Mouse (Mus musculus) lung, postnatal 0 days (tissue): ENCODE results near the gene Tfe3. TPM values are rescaled to one million over a fixed set of nuclear protein-coding genes. Genes with fewer than 3 reads are reported as not detected.
"Not testable (repeated sequence)": the region's sequence is repeated elsewhere in the genome, so short reads cannot be mapped to it uniquely, and the experiment has no call there.

Experiments used
- ATAC-seq: fragments of 200-750 bp; cut with Nextera tagmentation; 2 replicates; pipeline ENCODE4 v1.8.0; 2017; ENCODE audit warnings: moderate library complexity
- DNase-seq: peaks from one replicate; pipeline ENCODE4 v3.0.0-alpha.2; 2016; ENCODE audit warnings: low spot score
- H3K27ac ChIP-seq: fragments of 300-500 bp; sonication (generic); 2 replicates; pipeline ENCODE4 v1.5.1; 2014; ENCODE audit warnings: antibody characterized with exemption, mild to moderate bottlenecking, low read length, mixed read lengths
- H3K27me3 ChIP-seq: fragments of 300-500 bp; sonication (generic); replicated peaks from 2 replicates; pipeline ENCODE4 v1.6.1; 2014; ENCODE audit warnings: low read length, mixed read lengths; ENCODE audit not compliant: insufficient read depth
- H3K36me3 ChIP-seq: fragments of 300-500 bp; sonication (generic); 2 replicates; pipeline ENCODE4 v1.6.1; 2014; ENCODE audit warnings: low read length, mixed read lengths; ENCODE audit not compliant: insufficient read depth
- H3K4me1 ChIP-seq: fragments of 300-500 bp; sonication (generic); 2 replicates; pipeline ENCODE4 v1.6.1; 2014; ENCODE audit warnings: antibody characterized with exemption, low read depth, low read length, mixed read lengths; ENCODE audit not compliant: insufficient read depth
- H3K4me2 ChIP-seq: fragments of 300-500 bp; sonication (generic); replicated peaks from 2 replicates; pipeline ENCODE4 v1.6.1; 2014; ENCODE audit warnings: low read depth, mild to moderate bottlenecking, low read length, moderate library complexity, mixed read lengths
- H3K4me3 ChIP-seq: fragments of 300-500 bp; sonication (generic); 2 replicates; pipeline ENCODE4 v1.5.1; 2014; ENCODE audit warnings: low read depth, low read length
- H3K9ac ChIP-seq: fragments of 300-500 bp; sonication (generic); replicated peaks from 2 replicates; pipeline ENCODE4 v1.6.1; 2014; ENCODE audit warnings: low read depth, mild to moderate bottlenecking
- H3K9me3 ChIP-seq: fragments of 300-500 bp; sonication (generic); 2 replicates; pipeline ENCODE4 v1.6.1; 2016; ENCODE audit warnings: low read length, mixed read lengths
- CTCF ChIP-seq: IDR thresholded peaks from 2 replicates; pipeline ENCODE4 v1.5.1; 2016; ENCODE audit warnings: antibody characterized with exemption, mild to moderate bottlenecking
- EP300 ChIP-seq: IDR thresholded peaks from 2 replicates; pipeline ENCODE4 v1.6.1; 2016; ENCODE audit warnings: antibody characterized with exemption, mild to moderate bottlenecking, control low read depth
- WGBS: fragments of 180-500 bp; shearing (Covaris S2); extraction: QIAGEN DNeasy Blood & Tissue Kit; methylation state at CpG from one replicate; pipeline ENCODE4 v1.1.7; 2014; 5-methylcytosine and 5-hydroxymethylcytosine counted together
- microRNA counts: library from miRNA; unstranded; fragments of <30 nt; microRNA quantifications from one replicate; lab custom pipeline; 2015
- microRNA-seq: library from miRNA; unstranded; fragments of <30 nt; microRNA quantifications from one replicate; pipeline ENCODE4, GENCODE M21; 2016
- polyA plus RNA-seq: library from polyadenylated mRNA; unstranded; fragments of >200 nt; fragmentation: Nextera tagmentation; extraction: Ambion mirVana; gene quantifications from 2 replicates; pipeline ENCODE4 v1.2.1, GENCODE M21; 2015

Gene Tfe3
- polyA plus RNA-seq, 1 experiment from 2014 or later = 22.0 TPM

DNA sequence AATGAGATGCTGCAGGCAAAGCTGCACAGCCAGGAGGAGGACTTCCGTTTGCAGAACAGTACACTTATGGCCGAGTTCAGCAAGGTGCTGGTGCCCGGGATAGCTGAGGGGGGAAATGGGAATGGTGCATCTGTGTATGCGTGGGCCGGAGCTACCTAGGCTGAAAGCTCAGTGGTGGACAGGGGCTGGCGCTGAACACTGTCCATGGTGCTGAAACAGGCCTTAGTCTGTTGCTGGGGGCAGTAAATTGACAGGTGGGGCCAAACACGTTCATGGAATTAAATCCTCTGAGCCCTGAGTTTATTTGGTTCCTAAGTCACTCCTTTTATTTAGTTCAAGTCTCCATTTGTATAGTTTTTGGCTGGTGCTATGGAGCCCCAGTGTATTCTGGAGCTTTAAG is 32.7 kb downstream of the Tfe3 start:
- Histone ChIP-seq H3K9me3 (no peaks in the 10 kb centered on the region), H3K27ac (no peak overlapping the region), H3K36me3 (no peaks in the 10 kb centered on the region), H3K4me2 (no peak overlapping the region), H3K27me3 (no peaks in the 10 kb centered on the region), H3K4me3 (no peak overlapping the region), H3K4me1 (no peaks in the 10 kb centered on the region; the same call in 1 of the 2 replicates), H3K9ac (no peak overlapping the region)
- TF ChIP-seq EP300 (no peak), CTCF (no peak)
- ATAC-seq (no peak), DNase-seq (no peak)
- 31% methylated on average over 7 of the region's 7 CpGs for WGBS

DNA sequence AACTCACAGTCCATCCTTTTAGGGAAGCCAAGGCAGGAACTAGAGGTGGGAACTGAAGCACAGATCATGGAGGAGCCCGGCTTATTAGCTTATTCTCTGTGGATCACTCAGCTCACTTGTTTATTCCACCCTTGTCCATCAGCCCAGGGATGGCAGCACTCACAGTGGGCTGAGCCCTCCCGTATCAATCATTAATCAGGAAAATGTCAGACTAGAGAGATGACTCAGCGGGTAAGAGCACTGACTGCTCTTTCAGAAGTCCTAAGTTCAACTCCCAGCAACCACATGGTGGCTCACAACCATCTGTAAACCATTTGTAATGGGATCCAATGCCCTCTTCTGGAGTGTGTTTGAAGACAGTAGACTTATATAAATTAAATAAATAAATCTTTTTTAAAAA is 35.0 kb downstream of the Tfe3 start:
- no peak overlapping the region for H3K4me3 ChIP-seq
- 73% methylated on average over 3 of the region's 3 CpGs for WGBS
- H3K27me3 ChIP-seq = no peaks in the 10 kb centered on the region
- H3K36me3 ChIP-seq = no peaks in the 10 kb centered on the region
- DNase-seq = no peak
- no peaks in the 10 kb centered on the region for H3K4me1 ChIP-seq
- no peak overlapping the region for H3K4me2 ChIP-seq
- no peak for ATAC-seq
- no peak overlapping the region for H3K27ac ChIP-seq
- TF ChIP-seq CTCF = no peak
- no peak for TF ChIP-seq EP300
- no peak overlapping the region for H3K9ac ChIP-seq
- H3K9me3 ChIP-seq = no peaks in the 10 kb centered on the region

DNA sequence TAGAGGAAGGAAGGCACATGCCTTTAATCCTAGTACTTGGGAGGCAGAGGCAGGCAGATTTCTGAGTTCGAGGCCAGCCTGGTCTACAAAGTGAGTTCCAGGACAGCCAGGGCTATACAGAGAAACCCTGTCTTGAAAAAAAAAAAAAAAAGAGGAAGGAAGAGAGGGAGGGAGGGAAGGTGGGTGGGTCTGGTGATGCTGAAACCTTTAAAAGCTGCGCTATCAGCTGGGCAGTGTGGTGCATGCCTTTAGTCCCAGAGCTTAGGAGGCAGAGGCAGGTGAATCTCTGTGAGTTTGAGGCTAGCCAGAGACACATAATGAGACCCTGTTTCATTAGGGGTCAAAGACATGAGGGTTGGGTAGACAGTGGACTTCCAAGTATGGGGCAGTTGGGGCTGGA is 39.8 kb downstream of the Tfe3 start:
- H3K9ac ChIP-seq, H3K27me3 ChIP-seq, H3K36me3 ChIP-seq, H3K4me3 ChIP-seq, H3K27ac ChIP-seq, H3K9me3 ChIP-seq, H3K4me2 ChIP-seq, ATAC-seq, H3K4me1 ChIP-seq, DNase-seq: not testable (repeated sequence)
- WGBS = 88% methylated on average over 2 of the region's 2 CpGs

DNA sequence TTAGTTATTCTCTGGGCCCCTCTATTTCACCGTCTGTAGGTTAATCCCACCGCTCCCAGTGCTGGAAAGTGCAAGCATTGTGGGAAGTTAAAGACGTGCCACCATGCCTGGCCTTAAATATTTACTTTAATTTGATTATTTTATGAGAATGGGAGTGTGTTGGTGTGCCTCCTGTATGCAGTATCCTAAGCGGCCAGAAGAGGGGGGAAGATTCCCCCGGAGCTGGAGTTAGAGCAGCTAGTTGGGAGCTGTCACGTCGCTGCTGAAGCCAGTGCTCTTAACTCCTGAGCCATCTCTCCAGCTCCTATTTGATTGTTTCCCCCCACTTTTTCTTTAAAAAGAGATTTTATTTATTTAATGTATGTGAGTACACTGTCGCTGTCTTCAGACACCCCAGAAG is 52.7 kb downstream of the Tfe3 start:
- not testable (repeated sequence) for H3K9me3 ChIP-seq, H3K9ac ChIP-seq, H3K27ac ChIP-seq, H3K27me3 ChIP-seq, H3K4me3 ChIP-seq, H3K36me3 ChIP-seq, H3K4me2 ChIP-seq, H3K4me1 ChIP-seq, ATAC-seq
- peak; percentile 55 for TF ChIP-seq CTCF
- peak; percentile 10 for DNase-seq
- 55% methylated on average over 8 of the region's 8 CpGs for WGBS

DNA sequence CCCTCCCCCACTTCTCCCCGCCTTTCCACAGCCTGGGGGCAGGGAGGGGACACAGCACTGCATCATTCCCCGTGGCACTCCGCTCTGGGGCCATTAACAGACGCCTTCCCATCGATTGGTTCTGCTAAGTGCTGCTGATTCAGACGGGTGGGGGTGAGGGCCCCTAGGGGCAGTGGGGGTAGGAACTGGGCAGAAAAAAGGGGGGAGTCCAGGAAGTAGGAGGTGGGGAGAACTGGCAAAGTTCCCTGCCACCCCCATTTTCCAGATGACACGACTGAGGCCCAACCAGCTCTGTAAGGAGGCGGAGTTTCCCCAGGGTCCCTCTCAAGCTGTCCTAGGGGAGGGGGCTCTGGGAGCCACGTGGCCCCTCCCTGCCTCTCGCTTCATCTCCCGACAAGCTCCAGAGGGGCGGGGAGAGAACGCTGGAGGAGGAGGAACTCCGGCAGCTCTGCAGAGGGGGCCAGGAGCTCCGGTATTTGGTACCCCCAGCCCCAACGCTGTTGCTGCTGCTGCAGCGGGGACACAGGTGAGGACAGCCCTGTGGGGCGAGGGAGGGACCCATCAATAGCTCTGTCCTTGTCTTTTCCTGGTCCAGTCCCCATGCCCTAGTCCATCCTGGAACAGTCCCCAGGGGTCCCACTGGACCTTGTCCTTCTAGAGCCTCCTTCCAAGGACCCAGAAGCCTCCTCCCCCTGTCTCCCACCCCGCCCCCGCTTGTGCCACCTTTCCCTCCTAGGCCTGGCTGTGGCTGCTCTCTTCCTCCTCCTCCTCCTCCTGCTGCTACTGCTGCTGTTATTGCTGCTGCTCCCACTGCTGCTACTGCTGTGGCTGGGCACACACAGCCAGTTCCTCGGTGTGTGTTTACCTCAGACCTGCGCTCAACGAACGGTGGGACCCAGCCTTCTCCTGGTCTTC is 59.8 kb downstream of the Tfe3 start, which contains the start of gene Kcnd1:
Kcnd1 (plus strand) TSS at position 425 of the 915 bp plus-strand sequence.
- Histone ChIP-seq H3K9me3 (no peaks in the 10 kb centered on the region), H3K4me1 (no peaks in the 10 kb centered on the region), H3K9ac (no peak within 1 kb of the TSS), H3K27ac (no peak within 1 kb of the TSS), H3K4me3 (peak within 1 kb of the TSS; percentile 14), H3K36me3 (no peaks in the 10 kb centered on the region), H3K4me2 (peak within 1 kb of the TSS; percentile 53), H3K27me3 (no peaks in the 10 kb centered on the region)
- 20% methylated on average over 14 of the region's 24 CpGs for WGBS
- ATAC-seq = peak; percentile 62
- no peak for TF ChIP-seq CTCF
- TF ChIP-seq EP300 = no peak
- peak; percentile 18 for DNase-seq

MicroRNA genes within 50 kb of the gene (microRNA counts, 519-probe panel; counts per million panel counts)
- microRNA mmu-miR-1198 (lab: Ali Mortazavi, UCI) = 2,874 counts per million, percentile 13 among the panel's probes with 10 or more counts

Small RNA genes within 50 kb of the gene (microRNA-seq; reads per million reads assigned to microRNA genes)
- 15.4 reads per million, percentile 28 among the genes with 10 or more reads in this experiment for gene Mir1198

Other genes with a start within 250 kb of the Tfe3 start
- 0.20 TPM in 1 of 2 replicates, not detected in the other for gene Foxp3, start 188.9 kb upstream of the Tfe3 start, polyA plus RNA-seq
- gene Ppp1r3f, start 188.3 kb upstream of the Tfe3 start, polyA plus RNA-seq = 0.91 and 1.2 TPM in 2 replicates
- 18.2 and 18.8 TPM in 2 replicates for gene Ccdc22, start 157.0 kb upstream of the Tfe3 start, polyA plus RNA-seq
- gene Cacna1f, start 155.5 kb upstream of the Tfe3 start, polyA plus RNA-seq = 0.04 and 0.12 TPM in 2 replicates
- gene Syp, start 124.1 kb upstream of the Tfe3 start, polyA plus RNA-seq = 1.5 and 1.6 TPM in 2 replicates
- 6.5 and 6.9 TPM in 2 replicates for gene Prickle3, start 105.3 kb upstream of the Tfe3 start, polyA plus RNA-seq
- 238 and 242 TPM in 2 replicates for gene Plp2, start 91.2 kb upstream of the Tfe3 start, polyA plus RNA-seq
- 3.5 and 3.7 TPM in 2 replicates for gene Magix, start 81.3 kb upstream of the Tfe3 start, polyA plus RNA-seq
- gene Gpkow, start 65.4 kb upstream of the Tfe3 start, polyA plus RNA-seq = 25.9 and 26.1 TPM in 2 replicates
- gene Wdr45, start 48.2 kb upstream of the Tfe3 start, polyA plus RNA-seq = 202 and 222 TPM in 2 replicates
- gene Gm45208, start 40.3 kb upstream of the Tfe3 start, polyA plus RNA-seq = 0.64 and 2.7 TPM in 2 replicates
- 18.3 and 18.8 TPM in 2 replicates for gene Praf2, start 34.1 kb upstream of the Tfe3 start, polyA plus RNA-seq
- 26.4 and 28.2 TPM in 2 replicates for gene Ccdc120, start 11.7 kb upstream of the Tfe3 start, polyA plus RNA-seq
- 22.1 and 25.6 TPM in 2 replicates for gene Gripap1, start 27.2 kb downstream of the Tfe3 start, polyA plus RNA-seq
- gene Kcnd1, start 59.7 kb downstream of the Tfe3 start, polyA plus RNA-seq = 0.30 and 0.41 TPM in 2 replicates
- gene Otud5, start 78.8 kb downstream of the Tfe3 start, polyA plus RNA-seq = 29.0 and 30.3 TPM in 2 replicates
- gene Pim2, start 115.7 kb downstream of the Tfe3 start, polyA plus RNA-seq = 5.5 and 7.0 TPM in 2 replicates
- 30.0 and 32.2 TPM in 2 replicates for gene Slc35a2, start 121.5 kb downstream of the Tfe3 start, polyA plus RNA-seq
- 80.1 and 80.4 TPM in 2 replicates for gene Pqbp1, start 136.7 kb downstream of the Tfe3 start, polyA plus RNA-seq
- gene Timm17b, start 136.8 kb downstream of the Tfe3 start, polyA plus RNA-seq = 82.3 and 88.9 TPM in 2 replicates
- not detected in 2 replicates for gene Gm10491, start 145.3 kb downstream of the Tfe3 start, polyA plus RNA-seq
- not detected in 2 replicates for gene Gm10490, start 147.0 kb downstream of the Tfe3 start, polyA plus RNA-seq
- gene Pcsk1n, start 157.3 kb downstream of the Tfe3 start, polyA plus RNA-seq = 0.15 and 0.17 TPM in 2 replicates
- not detected in 2 replicates for gene Eras, start 166.0 kb downstream of the Tfe3 start, polyA plus RNA-seq
- gene Hdac6, start 185.3 kb downstream of the Tfe3 start, polyA plus RNA-seq = 7.2 and 7.5 TPM in 2 replicates
- gene Gata1, start 215.5 kb downstream of the Tfe3 start, polyA plus RNA-seq = 1.8 and 2.0 TPM in 2 replicates